Comparison of ENCODE assay signal across 9 mouse cellular contexts in genomic region chr5:130369237-130369636, GRCm38 (mm10). TPM values are rescaled to one million over a fixed set of nuclear protein-coding genes. Genes with fewer than 3 reads are reported as not detected.
DNase-seq lines count a peak whose midpoint lies in the region; ATAC-seq and TF ChIP-seq lines count a peak whose summit lies in the region.
"Had no signal": no experiment of that assay in that cellular context is flagged by ENCODE, and none has a peak within 500 bp of the region (broad histone marks: within the 10 kb centered on the region; RNA-seq: fewer than 3 reads in every experiment).

TSS of gene Caln1 (plus strand) at chr5:130369455.

- no peak for TF ChIP-seq CTCF in cortical plate, adult 2 months (IDR thresholded peaks at IDR 0.05; ENCODE audit: extremely low read depth, insufficient read depth, low read length)

- peak; percentile 14 for DNase-seq in heart, postnatal 4 days
- no peak for DNase-seq in heart, adult 9 months (ENCODE audit: low spot score in 2 of 2)
- no peak for DNase-seq in neural tube, embryonic 10.5 days (ENCODE audit: extremely low spot score, low spot score)
- DNase-seq in urinary bladder, postnatal 4 days (ENCODE audit: low spot score in 2 of 2) = no peak
- no peak for DNase-seq in right cerebral cortex, postnatal 4 days

- H3K27me3 ChIP-seq in neural tube, embryonic 13.5 days = no peaks in the 10 kb centered on the region
- no peaks in the 10 kb centered on the region for H3K27me3 ChIP-seq in neural tube, embryonic 14.5 days (ENCODE audit: control insufficient read depth, insufficient read depth, low read length)

- H3K36me3 ChIP-seq in neural tube, embryonic 13.5 days = no peaks in the 10 kb centered on the region
- H3K36me3 ChIP-seq in neural tube, embryonic 14.5 days (ENCODE audit: control insufficient read depth, insufficient read depth, low read length) = no peaks in the 10 kb centered on the region

- TF ChIP-seq POLR2A in cortical plate, adult 2 months (IDR thresholded peaks at IDR 0.05; ENCODE audit: extremely low read depth, insufficient read depth, low read length) = no peak

- ATAC-seq in neural tube, embryonic 13.5 days (ENCODE audit: low read depth) = no peak
- no peak for ATAC-seq in neural tube, embryonic 14.5 days (ENCODE audit: low read depth)
- ATAC-seq: intestine, embryonic 16.5 days had no signal

- no peak within 1 kb of the TSS for H3K9ac ChIP-seq in neural tube, embryonic 13.5 days
- no peak within 1 kb of the TSS for H3K9ac ChIP-seq in neural tube, embryonic 14.5 days (replicated peaks; ENCODE audit: low read depth, low read length)

- no peak within 1 kb of the TSS for H3K27ac ChIP-seq in neural tube, embryonic 13.5 days (replicated peaks)
- no peak within 1 kb of the TSS for H3K27ac ChIP-seq in cortical plate, adult 2 months (ENCODE audit: insufficient read depth, low read length)
- no peak within 1 kb of the TSS for H3K27ac ChIP-seq in neural tube, embryonic 14.5 days (ENCODE audit: low read depth, low read length)

- H3K9me3 ChIP-seq in neural tube, embryonic 13.5 days = no peaks in the 10 kb centered on the region
- no peaks in the 10 kb centered on the region for H3K9me3 ChIP-seq in neural tube, embryonic 14.5 days (ENCODE audit: control insufficient read depth, low read length)

- no peak within 1 kb of the TSS for H3K4me3 ChIP-seq in neural tube, embryonic 13.5 days
- H3K4me3 ChIP-seq in cortical plate, adult 2 months (ENCODE audit: insufficient read depth, low read length) = no peak within 1 kb of the TSS
- H3K4me3 ChIP-seq in neural tube, embryonic 14.5 days (ENCODE audit: low read depth, low read length) = no peak within 1 kb of the TSS

- WGBS in neural tube, embryonic 13.5 days = 69% methylated on average over 11 of the region's 11 CpGs
- WGBS in neural tube, embryonic 14.5 days = 75% methylated on average over 11 of the region's 11 CpGs

- H3K4me2 ChIP-seq in neural tube, embryonic 13.5 days = no peak within 1 kb of the TSS
- no peak within 1 kb of the TSS for H3K4me2 ChIP-seq in neural tube, embryonic 14.5 days (ENCODE audit: low read depth, low read length)

- H3K4me1 ChIP-seq in neural tube, embryonic 13.5 days (replicated peaks) = no peaks in the 10 kb centered on the region
- no peaks in the 10 kb centered on the region for H3K4me1 ChIP-seq in cortical plate, adult 2 months (ENCODE audit: control insufficient read depth, insufficient read depth, low read length)
- H3K4me1 ChIP-seq in neural tube, embryonic 14.5 days (ENCODE audit: control insufficient read depth, insufficient read depth, low read length) = no peaks in the 10 kb centered on the region

RNA-seq across cellular contexts. Expression of gene Caln1, which starts in this region (rescaled TPM):
- not detected for total RNA-seq in heart, postnatal 4 days (2021)
- 10.5 and 10.8 TPM in 2 replicates for polyA plus RNA-seq in neural tube, embryonic 13.5 days (2015; fragmentation: Nextera tagmentation; extraction: Ambion mirVana)
- polyA plus RNA-seq in cortical plate, adult 2 months (2012; rRNA removed) = 41.5 and 48.6 TPM in 2 replicates
- polyA plus RNA-seq in neural tube, embryonic 14.5 days (2014; fragmentation: Nextera tagmentation; extraction: Ambion mirVana) = 20.1 and 30.3 TPM in 2 replicates

Comparison
In these comparisons a context has a peak if more than half of its experiments do, and no peak if none do; other contexts are left out.
1. Peak in DNase-seq in heart, postnatal 4 days; RNA of the gene not detected or under 1 TPM.